Mouse (Mus musculus) thymus, adult 2 months (tissue): ENCODE results near the gene Epn1. TPM values are rescaled to one million over a fixed set of nuclear protein-coding genes. Genes with fewer than 3 reads are reported as not detected.

Experiments used
- DNase-seq: peaks from one replicate; pipeline ENCODE4 v3.0.0; 2021
- H3K27ac ChIP-seq: fragments of 200-500 bp; 2 replicates; pipeline ENCODE4 v1.5.1; 2012; ENCODE audit warnings: low read length, control low read depth; ENCODE audit not compliant: control insufficient read depth, insufficient read depth
- H3K27me3 ChIP-seq: fragments of 200-500 bp; 2 replicates; pipeline ENCODE4 v1.6.1; 2012; ENCODE audit warnings: mild to moderate bottlenecking, low read length, moderate library complexity, mixed read lengths; ENCODE audit not compliant: control insufficient read depth, insufficient read depth
- H3K36me3 ChIP-seq: fragments of 200-500 bp; 2 replicates; pipeline ENCODE4 v1.6.1; 2012; ENCODE audit warnings: mild to moderate bottlenecking, low read length, moderate library complexity; ENCODE audit not compliant: control insufficient read depth, insufficient read depth
- H3K4me1 ChIP-seq: fragments of 200-500 bp; replicated peaks from 2 replicates; pipeline ENCODE4 v1.6.1; 2012; ENCODE audit warnings: low read length; ENCODE audit not compliant: control insufficient read depth, insufficient read depth
- H3K4me3 ChIP-seq: fragments of 200-500 bp; 2 replicates; pipeline ENCODE4 v1.5.1; 2012; ENCODE audit warnings: mild to moderate bottlenecking, low read length, control low read depth, moderate library complexity; ENCODE audit not compliant: control insufficient read depth, insufficient read depth
- CTCF ChIP-seq: fragments of 200-500 bp; IDR thresholded peaks from 2 replicates; pipeline ENCODE4 v1.5.1; 2012; ENCODE audit warnings: mild to moderate bottlenecking, control low read depth, low read length, moderate library complexity, borderline replicate concordance; ENCODE audit not compliant: control insufficient read depth, poor library complexity, insufficient read depth; ENCODE audit errors: extremely low read depth
- POLR2A ChIP-seq: fragments of 200-500 bp; IDR thresholded peaks from 2 replicates; pipeline ENCODE4 v1.6.1; 2012; ENCODE audit warnings: mild to moderate bottlenecking, low read length, control low read depth, moderate library complexity; ENCODE audit not compliant: control insufficient read depth, poor library complexity, insufficient read depth; ENCODE audit errors: extremely low read depth
- WGBS: fragments of 180-500 bp; shearing (Covaris S2); methylation state at CpG from one replicate; pipeline ENCODE4 v1.1.7; 2018; 5-methylcytosine and 5-hydroxymethylcytosine counted together
- polyA plus RNA-seq: library from polyadenylated mRNA; depleted of rRNA; stranded (reverse); fragments of >200 nt; gene quantifications from 2 replicates; pipeline ENCODE4 v1.2.3, GENCODE M21; 2012; rRNA removed

The Epn1 gene
- polyA plus RNA-seq: 230 and 280 TPM in 2 replicates

GRCm38 (mm10) chr7:5080010-5080751 lies at the start of gene Epn1:
Gene Epn1 (plus strand): TSS chr7:5080235.
- H3K4me1 ChIP-seq: peaks cover 8% of the 10 kb centered on the region
- no peak within 1 kb of the TSS; the same call in 1 of the 2 replicates for H3K27ac ChIP-seq
- peak; percentile 96 for DNase-seq
- peak within 1 kb of the TSS; percentile 78 for H3K4me3 ChIP-seq
- WGBS: under 1% methylated on average over 81 of the region's 81 CpGs
- no peaks in the 10 kb centered on the region for H3K27me3 ChIP-seq
- H3K36me3 ChIP-seq: peaks cover 46% of the 10 kb centered on the region
- TF ChIP-seq POLR2A (peak; percentile 43; the same call in 1 of the 2 replicates), CTCF (0 out of 2 replicates have a peak, but pooled peaks have one; percentile 5)

GRCm38 (mm10) chr7:5030554-5031275 lies 49.3 kb upstream of the Epn1 start:
- DNase-seq: no peak
- peaks cover 46% of the 10 kb centered on the region for H3K36me3 ChIP-seq
- no peak overlapping the region for H3K27ac ChIP-seq
- H3K4me1 ChIP-seq: no peaks in the 10 kb centered on the region
- H3K4me3 ChIP-seq: no peak overlapping the region
- TF ChIP-seq POLR2A (no peak), CTCF (no peak)
- 98% methylated on average over 63 of the region's 63 CpGs for WGBS
- H3K27me3 ChIP-seq: no peaks in the 10 kb centered on the region

- TF ChIP-seq CTCF: no peak
- no peak for TF ChIP-seq POLR2A
- no peak for DNase-seq
- peaks cover 46% of the 10 kb centered on the region for H3K36me3 ChIP-seq
- H3K27me3 ChIP-seq: no peaks in the 10 kb centered on the region
- no peaks in the 10 kb centered on the region for H3K4me1 ChIP-seq
- 98% methylated on average over 46 of the region's 46 CpGs for WGBS
- H3K27ac ChIP-seq: no peak overlapping the region
- no peak overlapping the region for H3K4me3 ChIP-seq
Observed at GRCm38 (mm10) chr7:5031496-5031895, 48.5 kb upstream of the Epn1 start.

- no peak within 1 kb of the TSS for H3K4me3 ChIP-seq
- H3K27ac ChIP-seq: no peak within 1 kb of the TSS
- peaks cover 2% of the 10 kb centered on the region for H3K4me1 ChIP-seq
- no peak for TF ChIP-seq POLR2A
- no peak for TF ChIP-seq CTCF
- H3K36me3 ChIP-seq: peaks cover 40% of the 10 kb centered on the region
- H3K27me3 ChIP-seq: no peaks in the 10 kb centered on the region
- DNase-seq: no peak
- 97% methylated on average over 3 of the region's 3 CpGs for WGBS
Observed at GRCm38 (mm10) chr7:5033818-5034217, 46.2 kb upstream of the Epn1 start, which contains the start of gene 4632433K11Rik. Gene 4632433K11Rik (plus strand): TSS chr7:5034118.

GRCm38 (mm10) chr7:5035628-5036027 lies 44.4 kb upstream of the Epn1 start:
- Histone ChIP-seq H3K36me3 (peaks cover 22% of the 10 kb centered on the region), H3K27ac (no peak overlapping the region)
- 98% methylated on average over 17 of the region's 17 CpGs for WGBS

GRCm38 (mm10) chr7:5036136-5036535 lies 43.9 kb upstream of the Epn1 start:
- peaks cover 6% of the 10 kb centered on the region for H3K4me1 ChIP-seq
- WGBS: 98% methylated on average over 9 of the region's 9 CpGs
- no peaks in the 10 kb centered on the region for H3K27me3 ChIP-seq
- H3K27ac ChIP-seq: no peak overlapping the region
- DNase-seq: no peak
- H3K36me3 ChIP-seq: peaks cover 17% of the 10 kb centered on the region
- no peak overlapping the region for H3K4me3 ChIP-seq
- TF ChIP-seq CTCF (no peak), POLR2A (no peak)

More at GRCm38 (mm10) chr7:5035628-5036027, 44.4 kb upstream of the Epn1 start:
- Histone ChIP-seq H3K27me3 (no peaks in the 10 kb centered on the region), H3K4me1 (peaks cover 6% of the 10 kb centered on the region), H3K4me3 (no peak overlapping the region)
- no peak for DNase-seq
- TF ChIP-seq CTCF (no peak), POLR2A (no peak)
